Mouse (Mus musculus): Measurements from ENCODE around the gene Ets2. TPM values are rescaled to one million over a fixed set of nuclear protein-coding genes. Genes with fewer than 3 reads are reported as not detected.
"Not testable (repeated sequence)": the region's sequence is repeated elsewhere in the genome, so short reads cannot be mapped to it uniquely, and the experiment has no call there.

Ets2 gene
- polyA plus RNA-seq, 1 experiment from 2014 or later, result 23.9 TPM

DNA sequence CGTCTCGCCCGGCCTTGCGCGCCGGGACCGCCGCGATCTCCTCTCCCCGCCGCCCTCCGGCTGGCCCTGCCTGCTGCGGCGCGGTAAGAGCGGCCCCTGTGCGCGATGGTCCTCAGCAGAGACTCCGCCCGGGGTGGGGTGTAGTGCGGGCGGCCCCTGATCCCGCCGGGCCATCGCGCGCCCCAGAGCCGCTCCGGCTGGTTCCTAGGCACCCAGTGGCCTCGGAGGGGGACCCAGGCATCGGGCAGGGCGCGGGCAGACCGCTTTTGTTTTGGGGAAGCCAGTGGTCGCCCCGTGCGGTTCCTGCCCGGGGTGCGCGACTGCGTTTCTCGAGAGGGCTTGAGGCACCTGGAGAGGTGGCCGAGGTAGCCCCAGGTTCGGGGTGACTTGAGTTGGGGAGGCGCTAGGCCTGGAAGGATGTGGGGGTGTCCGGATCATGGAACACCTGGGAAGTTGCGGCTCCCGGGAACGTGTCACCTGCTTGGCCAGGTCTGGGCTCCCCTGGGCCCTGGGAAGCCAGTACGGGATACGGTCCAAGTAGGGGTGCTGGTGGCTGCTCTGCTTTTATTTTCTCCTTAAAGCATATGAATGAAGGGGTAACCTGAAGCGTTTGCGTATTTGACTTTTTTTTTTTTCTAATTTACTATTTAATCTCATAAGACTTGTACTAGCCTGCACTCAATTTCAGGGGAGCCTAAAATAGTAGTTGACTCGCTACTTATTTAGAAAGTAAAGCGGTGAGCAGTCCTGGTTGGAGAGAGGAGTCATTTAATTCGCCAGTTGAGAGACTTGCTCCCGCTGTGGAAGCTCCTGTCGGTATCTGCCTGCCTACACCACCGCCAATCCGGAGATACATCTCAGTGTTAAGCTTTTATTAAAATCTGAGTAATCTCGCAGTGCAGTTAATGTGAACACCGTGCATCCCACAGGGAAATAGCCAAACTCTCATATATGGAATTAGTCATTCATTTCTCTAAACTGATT is 979 bp downstream of the Ets2 start:
- Histone ChIP-seq H3K4me1 (replicated peaks) (peaks cover 36% of the 10 kb centered on the region), H3K4me2 (peak overlapping the region; percentile 90), H3K9me3 (no peaks in the 10 kb centered on the region), H3K27ac (replicated peaks) (peak overlapping the region; percentile 90), H3K36me3 (peaks cover 6% of the 10 kb centered on the region; the same call in 1 of the 2 replicates), H3K4me3 (peak overlapping the region; percentile 91), H3K9ac (peak overlapping the region; percentile 93), H3K27me3 (no peaks in the 10 kb centered on the region)
- WGBS, result 1% methylated on average over 62 of the region's 62 CpGs
- peak; percentile 89 for ATAC-seq (ENCODE audit: low read depth)

DNA sequence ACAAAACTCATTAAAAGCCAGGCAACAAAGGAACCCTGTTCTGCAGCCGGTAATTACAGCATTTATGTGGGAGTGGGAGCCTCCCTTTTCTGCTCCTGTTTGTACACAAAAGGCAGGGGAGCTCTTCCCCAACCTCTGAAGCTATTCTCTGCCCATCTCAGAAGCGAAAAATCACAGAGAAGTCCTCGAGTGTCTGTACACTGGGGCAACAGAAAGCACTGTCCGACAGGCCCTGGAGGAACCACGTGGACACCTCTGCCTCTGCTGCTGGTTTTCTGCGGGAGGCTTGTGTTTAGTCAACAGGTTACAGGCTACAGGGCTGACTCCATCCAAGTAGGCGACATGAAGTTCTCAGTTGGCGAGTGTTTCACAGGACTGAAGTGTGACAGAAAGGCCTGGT is 2.1 kb downstream of the Ets2 start:
- Histone ChIP-seq H3K4me2 (peak overlapping the region; percentile 90), H3K4me3 (peak overlapping the region; percentile 91), H3K4me1 (replicated peaks) (peaks cover 36% of the 10 kb centered on the region), H3K36me3 (peaks cover 12% of the 10 kb centered on the region), H3K9me3 (no peaks in the 10 kb centered on the region), H3K27me3 (no peaks in the 10 kb centered on the region), H3K9ac (peak overlapping the region; percentile 63), H3K27ac (replicated peaks) (peak overlapping the region; percentile 69)
- 19% methylated on average over 8 of the region's 8 CpGs for WGBS
- ATAC-seq (ENCODE audit: low read depth), result no peak

DNA sequence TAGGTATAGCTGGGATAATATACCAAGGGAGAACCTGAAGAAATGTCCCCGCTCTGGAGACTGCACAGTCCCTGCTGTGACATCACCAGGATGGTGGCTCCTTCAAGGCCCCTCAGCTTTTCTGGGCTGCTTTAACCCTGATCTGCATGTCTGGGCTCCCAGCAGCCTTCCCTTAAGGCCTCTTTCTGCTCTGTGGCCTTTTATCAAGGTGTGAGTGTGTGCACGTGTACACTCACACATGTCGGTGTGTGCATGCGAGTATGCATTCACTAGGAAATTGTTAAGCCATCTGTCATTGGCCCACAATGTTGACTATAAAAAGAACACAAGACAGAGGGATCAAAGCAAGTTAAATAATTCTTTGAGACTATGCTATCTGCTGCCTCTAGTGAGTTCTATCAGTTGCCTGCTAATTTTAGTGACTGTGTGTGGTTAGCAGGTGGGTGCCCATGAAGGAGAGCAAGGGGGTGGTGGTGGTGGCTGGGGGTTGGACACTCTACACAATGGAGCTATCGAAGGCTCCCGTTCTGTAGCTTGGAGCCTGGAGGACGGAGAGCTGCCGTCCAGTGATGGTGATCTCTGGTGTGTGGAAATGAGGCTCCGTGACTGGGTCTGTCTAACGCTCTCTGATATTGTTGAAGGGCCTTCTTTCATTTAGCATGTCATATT is 2.9 kb downstream of the Ets2 start:
- Histone ChIP-seq H3K9ac (peak overlapping the region; percentile 63; the same call in 1 of the 2 replicates), H3K4me3 (peak overlapping the region; percentile 91; the same call in 1 of the 2 replicates), H3K4me2 (peak overlapping the region; percentile 90), H3K27me3 (no peaks in the 10 kb centered on the region), H3K27ac (replicated peaks) (no peak overlapping the region), H3K4me1 (replicated peaks) (peaks cover 36% of the 10 kb centered on the region), H3K36me3 (peaks cover 18% of the 10 kb centered on the region), H3K9me3 (no peaks in the 10 kb centered on the region)
- WGBS, result 82% methylated on average over 10 of the region's 10 CpGs
- no peak for ATAC-seq (ENCODE audit: low read depth)

DNA sequence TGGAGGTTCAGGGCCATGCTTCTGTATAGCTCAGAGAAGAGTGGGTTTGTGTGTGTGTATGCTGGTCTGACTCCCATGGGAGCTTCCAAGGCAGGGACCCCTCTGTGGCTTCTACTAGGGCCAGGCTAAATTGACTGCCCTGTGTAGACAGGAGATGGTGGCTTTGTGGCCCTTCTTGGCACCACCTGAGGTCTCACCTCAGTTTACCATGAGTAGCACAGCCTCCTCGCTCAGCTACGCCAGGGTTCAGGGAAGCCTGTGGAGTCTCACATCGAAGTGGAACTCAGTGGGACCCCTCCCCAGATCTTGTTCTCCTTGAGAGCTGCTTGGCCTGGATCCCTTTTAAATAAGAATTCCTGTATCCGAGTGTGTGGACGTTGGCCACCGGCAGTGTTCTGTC is 3.9 kb downstream of the Ets2 start:
- Histone ChIP-seq H3K27ac (replicated peaks) (no peak overlapping the region), H3K36me3 (peaks cover 28% of the 10 kb centered on the region), H3K4me1 (replicated peaks) (peaks cover 29% of the 10 kb centered on the region), H3K4me3 (no peak overlapping the region), H3K9me3 (no peaks in the 10 kb centered on the region), H3K9ac (no peak overlapping the region), H3K27me3 (no peaks in the 10 kb centered on the region), H3K4me2 (peak overlapping the region; percentile 90)
- 89% methylated on average over 6 of the region's 6 CpGs for WGBS
- ATAC-seq (ENCODE audit: low read depth), result no peak

DNA sequence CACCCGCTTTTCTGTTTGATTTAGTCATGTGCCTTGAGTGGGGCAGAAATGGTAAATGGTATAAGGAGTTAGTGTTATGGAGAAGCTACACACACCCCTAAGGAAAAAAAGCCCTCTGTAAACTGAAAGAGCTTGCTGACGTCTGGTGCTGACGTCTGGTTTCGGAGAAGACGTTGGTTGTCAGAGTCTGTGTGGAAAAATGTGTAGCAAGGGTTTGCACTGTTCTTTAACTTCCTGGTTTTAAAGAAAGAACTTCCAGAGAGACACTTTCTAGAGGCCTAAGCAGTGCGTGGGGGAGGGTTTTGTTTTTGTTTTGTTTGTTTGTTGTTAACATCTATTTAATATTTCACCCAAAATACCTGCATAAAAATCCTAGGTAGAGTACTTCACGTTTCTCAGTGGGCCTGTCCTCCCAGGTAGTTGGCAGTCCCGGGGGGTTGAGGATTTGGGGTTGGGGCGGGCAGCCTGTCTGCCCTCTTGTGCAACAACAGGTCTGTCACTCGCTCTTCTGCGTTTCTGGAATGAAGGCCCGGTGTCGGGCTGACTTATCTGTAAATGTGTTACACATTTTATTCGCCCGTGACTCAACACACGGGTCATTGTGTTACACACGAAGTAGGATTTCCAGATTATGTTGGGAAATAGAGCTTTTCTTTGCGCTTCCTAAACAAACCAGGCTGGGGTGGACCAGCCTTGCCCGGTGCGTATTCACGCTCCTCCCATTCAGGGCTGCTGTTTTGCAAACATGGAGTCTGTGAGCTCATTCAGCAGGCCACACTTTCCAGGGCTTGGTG is 6.5 kb downstream of the Ets2 start:
- Histone ChIP-seq H3K36me3 (peaks cover 46% of the 10 kb centered on the region), H3K27me3 (no peaks in the 10 kb centered on the region), H3K4me2 (no peak overlapping the region), H3K9me3 (no peaks in the 10 kb centered on the region), H3K4me1 (replicated peaks) (peaks cover 23% of the 10 kb centered on the region), H3K9ac (no peak overlapping the region), H3K27ac (replicated peaks) (no peak overlapping the region; the same call in 1 of the 2 replicates), H3K4me3 (no peak overlapping the region)
- ATAC-seq (ENCODE audit: low read depth), result no peak
- 86% methylated on average over 21 of the region's 21 CpGs for WGBS

DNA sequence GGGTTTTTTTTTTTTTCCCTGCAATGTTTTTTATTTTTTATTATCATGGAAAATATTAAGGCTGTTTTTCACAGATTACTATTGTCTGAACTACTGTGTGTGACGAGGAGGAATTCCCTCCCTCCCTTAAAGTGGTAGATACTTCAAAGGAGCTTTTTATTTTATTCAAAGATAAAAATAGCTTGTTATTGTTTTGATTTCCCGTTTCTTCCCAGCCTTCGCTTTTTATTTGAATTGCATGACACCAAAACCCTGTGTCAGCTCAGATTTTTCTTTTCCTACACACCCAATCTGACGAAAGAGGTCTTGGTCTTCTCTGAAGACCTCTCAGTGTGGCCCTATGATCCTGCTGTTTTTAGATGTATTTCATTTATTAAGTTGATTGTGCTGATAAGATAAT is 7.3 kb downstream of the Ets2 start:
- H3K27me3 ChIP-seq, result no peaks in the 10 kb centered on the region
- H3K9me3 ChIP-seq, result no peaks in the 10 kb centered on the region
- H3K9ac ChIP-seq, result no peak overlapping the region
- WGBS, result 78% methylated on average over 4 of the region's 4 CpGs
- ATAC-seq (ENCODE audit: low read depth), result no peak
- H3K4me2 ChIP-seq, result no peak overlapping the region
- H3K27ac ChIP-seq (replicated peaks), result no peak overlapping the region
- H3K36me3 ChIP-seq, result peaks cover 54% of the 10 kb centered on the region
- H3K4me3 ChIP-seq, result no peak overlapping the region
- H3K4me1 ChIP-seq (replicated peaks), result peaks cover 16% of the 10 kb centered on the region

DNA sequence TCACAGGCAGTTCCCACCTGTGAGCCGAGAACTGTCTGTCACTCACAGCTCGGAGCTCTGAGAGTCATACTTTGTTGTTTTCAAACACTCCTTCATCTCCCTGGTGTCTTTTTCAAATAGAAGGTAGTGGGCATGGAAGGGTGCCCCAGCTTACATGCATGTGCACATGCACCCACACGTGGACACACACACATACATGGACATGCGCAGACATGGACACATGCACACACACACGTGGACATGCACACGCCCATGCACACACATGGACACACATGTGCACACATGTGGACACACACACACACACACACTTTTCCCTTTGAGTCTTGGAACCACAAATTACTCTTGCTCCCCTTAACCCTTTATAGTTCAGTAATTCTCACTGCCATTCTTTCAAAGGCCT is 8.3 kb downstream of the Ets2 start:
- H3K9ac ChIP-seq, result no peak overlapping the region
- ATAC-seq (ENCODE audit: low read depth), result no peak
- 94% methylated on average over 6 of the region's 6 CpGs for WGBS
- H3K27ac ChIP-seq (replicated peaks), result no peak overlapping the region
- H3K36me3 ChIP-seq, result peaks cover 63% of the 10 kb centered on the region
- H3K27me3 ChIP-seq, result no peaks in the 10 kb centered on the region
- no peak overlapping the region for H3K4me2 ChIP-seq
- peaks cover 8% of the 10 kb centered on the region for H3K4me1 ChIP-seq (replicated peaks)
- H3K4me3 ChIP-seq, result no peak overlapping the region
- no peaks in the 10 kb centered on the region for H3K9me3 ChIP-seq

DNA sequence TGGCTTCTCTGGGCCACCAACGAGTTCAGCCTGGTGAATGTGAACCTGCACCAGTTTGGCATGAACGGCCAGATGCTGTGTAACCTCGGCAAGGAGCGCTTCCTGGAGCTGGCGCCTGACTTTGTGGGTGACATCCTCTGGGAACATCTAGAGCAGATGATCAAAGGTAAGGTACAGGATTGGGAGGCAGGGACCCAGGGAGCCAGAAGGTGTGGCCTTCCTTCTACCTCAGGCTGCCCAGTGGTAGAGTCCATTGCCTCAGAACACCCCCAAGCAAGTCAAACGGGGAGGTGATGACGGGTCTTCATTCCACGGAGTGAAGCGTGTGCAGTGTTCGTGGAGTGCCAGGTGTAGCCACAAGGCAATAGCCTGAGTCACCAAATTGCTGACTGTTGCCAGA is 10.2 kb downstream of the Ets2 start:
- H3K27me3 ChIP-seq, result no peaks in the 10 kb centered on the region
- whole genome bisulfite sequencing, result 95% methylated on average over 10 of the region's 10 CpGs
- H3K4me2 ChIP-seq, result no peak overlapping the region
- no peak for ATAC-seq (ENCODE audit: low read depth)
- no peaks in the 10 kb centered on the region for H3K9me3 ChIP-seq
- H3K4me1 ChIP-seq (replicated peaks), result no peaks in the 10 kb centered on the region
- no peak overlapping the region for H3K27ac ChIP-seq (replicated peaks)
- no peak overlapping the region for H3K9ac ChIP-seq
- H3K36me3 ChIP-seq, result peaks cover 77% of the 10 kb centered on the region
- H3K4me3 ChIP-seq, result no peak overlapping the region

DNA sequence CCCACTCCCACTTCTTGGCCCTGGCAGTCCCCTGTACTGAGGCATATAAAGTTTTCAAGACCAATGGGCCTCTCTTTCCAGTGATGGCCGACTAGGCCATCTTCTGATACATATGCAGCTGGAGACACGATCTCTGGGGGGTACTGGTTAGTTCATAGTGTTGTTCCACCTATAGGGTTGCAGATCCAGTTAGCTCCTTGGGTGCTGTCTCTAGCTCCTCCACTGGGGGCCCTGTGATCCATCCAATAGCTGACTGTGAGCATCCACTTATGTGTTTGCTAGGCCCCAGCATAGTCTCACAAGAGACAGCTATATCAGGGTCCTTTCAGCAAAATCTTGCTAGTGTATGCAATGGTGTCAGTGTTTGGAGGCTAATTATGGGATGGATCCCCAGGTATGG is 11.2 kb downstream of the Ets2 start:
- H3K9me3 ChIP-seq; H3K27ac ChIP-seq (replicated peaks); H3K27me3 ChIP-seq; ATAC-seq (ENCODE audit: low read depth); H3K4me2 ChIP-seq; H3K4me3 ChIP-seq; H3K4me1 ChIP-seq (replicated peaks); H3K9ac ChIP-seq: not testable (repeated sequence)
- 94% methylated on average over 2 of the region's 2 CpGs for WGBS
- H3K36me3 ChIP-seq, result peaks cover 86% of the 10 kb centered on the region

DNA sequence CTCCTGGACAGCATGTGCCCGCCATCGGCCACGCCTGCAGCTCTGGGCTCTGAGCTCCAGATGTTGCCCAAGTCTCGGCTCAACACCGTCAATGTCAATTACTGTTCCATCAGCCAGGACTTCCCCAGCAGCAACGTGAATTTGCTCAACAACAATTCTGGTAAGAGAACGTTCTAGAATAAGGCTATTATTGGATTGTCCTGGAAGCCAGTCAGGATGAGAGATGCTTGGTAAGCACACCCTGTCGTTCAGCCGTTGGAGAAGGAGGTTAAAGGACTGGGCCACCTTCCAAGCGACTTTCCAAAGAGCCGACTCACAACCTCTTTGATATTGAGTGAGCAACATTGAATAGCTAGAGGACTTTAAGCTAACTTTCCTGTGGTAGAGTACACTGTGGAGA is 13.2 kb downstream of the Ets2 start:
- no peak overlapping the region for H3K4me3 ChIP-seq
- no peaks in the 10 kb centered on the region for H3K4me1 ChIP-seq (replicated peaks)
- no peak for ATAC-seq (ENCODE audit: low read depth)
- no peak overlapping the region for H3K27ac ChIP-seq (replicated peaks)
- H3K4me2 ChIP-seq, result no peak overlapping the region
- 93% methylated on average over 11 of the region's 11 CpGs for WGBS
- no peaks in the 10 kb centered on the region for H3K9me3 ChIP-seq
- no peaks in the 10 kb centered on the region for H3K27me3 ChIP-seq
- H3K9ac ChIP-seq, result no peak overlapping the region
- H3K36me3 ChIP-seq, result peaks cover 91% of the 10 kb centered on the region

DNA sequence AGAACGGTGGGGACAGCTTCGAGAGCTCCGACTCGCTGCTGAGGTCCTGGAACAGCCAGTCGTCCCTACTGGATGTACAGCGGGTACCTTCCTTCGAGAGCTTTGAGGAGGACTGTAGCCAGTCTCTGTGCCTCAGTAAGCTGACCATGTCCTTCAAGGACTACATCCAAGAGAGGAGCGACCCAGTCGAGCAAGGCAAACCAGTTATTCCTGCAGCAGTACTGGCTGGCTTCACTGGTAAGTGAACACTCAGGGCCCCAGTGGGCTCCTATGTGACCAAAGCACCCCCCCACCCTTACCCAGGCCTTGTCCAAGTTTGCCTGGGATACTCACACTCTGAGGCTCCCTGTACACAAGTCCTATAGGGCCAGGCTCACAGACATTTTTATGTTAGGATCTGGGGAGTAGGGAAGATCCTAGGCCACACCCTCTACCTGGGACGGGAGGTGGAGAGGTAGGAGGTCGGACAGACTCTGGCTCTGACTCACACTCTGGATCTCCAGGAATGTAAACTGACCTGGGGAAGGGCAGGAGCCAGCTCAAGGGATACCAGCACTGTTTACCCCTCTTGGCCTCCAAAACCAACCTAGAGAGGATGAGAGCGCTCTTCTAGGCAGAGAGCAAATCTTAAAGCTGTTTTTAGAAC is 14.3 kb downstream of the Ets2 start:
- ATAC-seq (ENCODE audit: low read depth), result no peak

More for the DNA sequence above, 14.3 kb downstream of the Ets2 start:
- no peaks in the 10 kb centered on the region for H3K4me1 ChIP-seq (replicated peaks)
- H3K27me3 ChIP-seq, result no peaks in the 10 kb centered on the region
- no peak overlapping the region for H3K4me2 ChIP-seq
- no peak overlapping the region for H3K4me3 ChIP-seq
- 0 out of 2 replicates have a peak, but pooled peaks cover 1% of the 10 kb centered on the region for H3K9me3 ChIP-seq
- no peak overlapping the region for H3K9ac ChIP-seq
- H3K27ac ChIP-seq (replicated peaks), result no peak overlapping the region
- peaks cover 92% of the 10 kb centered on the region for H3K36me3 ChIP-seq
- 95% methylated on average over 12 of the region's 12 CpGs for WGBS
